Mouse (Mus musculus) ovary, postnatal 10 days (tissue): ENCODE measurements around the gene Kif16b.
"Not testable (repeated sequence)": the region's sequence is repeated elsewhere in the genome, so short reads cannot be mapped to it uniquely, and the experiment has no call there.

ENCODE experiments used
- DNase-seq: peaks from one replicate; pipeline ENCODE4 v3.0.0; 2022; ENCODE audit warnings: low spot score

The Kif16b gene

GRCm38 (mm10) chr2:142590284-142590724 is 311.0 kb downstream of the Kif16b start:
- no peak for DNase-seq

GRCm38 (mm10) chr2:142589403-142590283 is 311.7 kb downstream of the Kif16b start:
- DNase-seq = no peak

- DNase-seq = no peak
These were observed 315.5 kb downstream of the Kif16b start for GRCm38 (mm10) chr2:142585845-142586244.

GRCm38 (mm10) chr2:142584851-142585737 is 316.2 kb downstream of the Kif16b start:
- DNase-seq = no peak

- DNase-seq = no peak
These were observed 320.9 kb downstream of the Kif16b start for GRCm38 (mm10) chr2:142580449-142580848.

- DNase-seq = not testable (repeated sequence)
These were observed 323.9 kb downstream of the Kif16b start for GRCm38 (mm10) chr2:142577414-142577813.

- DNase-seq = no peak
These were observed 331.6 kb downstream of the Kif16b start for GRCm38 (mm10) chr2:142569771-142570170.
